Mouse (Mus musculus) thymus, adult 2 months (tissue): Measurements from ENCODE around the gene Enho.

ENCODE experiments used
- CTCF ChIP-seq: fragments of 200-500 bp; IDR thresholded peaks from 2 replicates; pipeline ENCODE4 v1.5.1; 2012; ENCODE audit warnings: mild to moderate bottlenecking, control low read depth, low read length, moderate library complexity, borderline replicate concordance; ENCODE audit not compliant: control insufficient read depth, poor library complexity, insufficient read depth; ENCODE audit errors: extremely low read depth
- POLR2A ChIP-seq: fragments of 200-500 bp; IDR thresholded peaks from 2 replicates; pipeline ENCODE4 v1.6.1; 2012; ENCODE audit warnings: mild to moderate bottlenecking, low read length, control low read depth, moderate library complexity; ENCODE audit not compliant: control insufficient read depth, poor library complexity, insufficient read depth; ENCODE audit errors: extremely low read depth

- TF ChIP-seq CTCF (no peak), POLR2A (no peak)
Measured at GRCm38 (mm10) chr4:41638828-41639213, 1.3 kb downstream of the Enho start.
